Mouse (Mus musculus) megakaryocyte progenitor cell, adult 5-6 weeks (primary cell): Measurements from ENCODE around the gene Ikzf3. TPM values are rescaled to one million over a fixed set of nuclear protein-coding genes. Genes with fewer than 3 reads are reported as not detected.

Source experiments
- ATAC-seq: replicated peaks from 2 replicates; pipeline ENCODE4 v1.8.0; 2016; ENCODE audit warnings: mild to moderate bottlenecking, moderate TSS enrichment, inconsistent platforms; ENCODE audit not compliant: poor library complexity
- total RNA-seq, 2 experiments: library from RNA; stranded (forward) in 1 of 2; stranded (reverse) in 1 of 2; fragments of 157-497, 149-512 nt in 1 of 2; fragments of 200-1000 nt in 1 of 2; gene quantifications; 2 replicates each; pipeline versions ENCODE4 v1.2.3 to v1.2.4; 2015 to 2017

The Ikzf3 gene
- total RNA-seq, 2 experiments from 2014 or later = 0.17 to 1.2 TPM

DNA sequence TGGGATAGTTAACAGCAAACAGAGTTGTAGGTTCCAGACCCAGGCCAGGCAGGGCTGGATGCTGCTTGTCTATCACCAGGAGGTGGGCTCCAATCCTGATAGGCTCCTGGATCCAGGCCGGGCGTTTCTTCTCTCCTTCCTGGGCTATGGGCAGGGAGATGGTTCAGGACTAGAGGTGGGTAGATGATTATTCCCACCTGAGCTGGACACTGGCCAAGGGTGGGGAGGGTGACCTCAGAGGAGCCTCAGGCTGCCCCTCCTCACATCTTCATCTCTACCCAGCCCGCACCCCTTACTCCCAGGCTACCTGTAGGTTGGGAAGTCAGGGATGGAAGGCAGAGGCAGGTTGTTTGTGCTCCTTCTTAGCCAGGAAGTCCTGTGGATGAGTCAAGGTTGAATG, 96.4 kb downstream of the Ikzf3 start:
- no peak for ATAC-seq

GRCm38 (mm10) chr11:98448191-98448790, 97.5 kb downstream of the Ikzf3 start:
- no peak for ATAC-seq

DNA sequence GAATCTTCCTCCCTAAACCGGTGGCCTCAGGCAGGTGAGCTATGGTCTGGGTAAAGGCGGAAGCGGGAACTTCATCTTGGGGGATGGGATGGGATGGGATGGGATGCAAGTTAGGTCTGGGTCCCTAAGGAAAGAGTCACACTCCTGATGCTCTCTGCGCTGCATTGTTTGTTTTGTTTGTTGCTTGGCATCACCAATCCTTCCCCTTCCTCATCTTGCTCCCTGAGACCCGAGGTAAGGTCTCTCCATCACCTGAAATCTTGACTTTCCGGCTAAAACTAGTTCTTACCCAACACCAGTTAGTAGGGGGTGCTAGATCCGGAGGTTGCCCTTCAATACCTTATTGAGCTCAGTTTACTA, 98.4 kb downstream of the Ikzf3 start:
- ATAC-seq = no peak

DNA sequence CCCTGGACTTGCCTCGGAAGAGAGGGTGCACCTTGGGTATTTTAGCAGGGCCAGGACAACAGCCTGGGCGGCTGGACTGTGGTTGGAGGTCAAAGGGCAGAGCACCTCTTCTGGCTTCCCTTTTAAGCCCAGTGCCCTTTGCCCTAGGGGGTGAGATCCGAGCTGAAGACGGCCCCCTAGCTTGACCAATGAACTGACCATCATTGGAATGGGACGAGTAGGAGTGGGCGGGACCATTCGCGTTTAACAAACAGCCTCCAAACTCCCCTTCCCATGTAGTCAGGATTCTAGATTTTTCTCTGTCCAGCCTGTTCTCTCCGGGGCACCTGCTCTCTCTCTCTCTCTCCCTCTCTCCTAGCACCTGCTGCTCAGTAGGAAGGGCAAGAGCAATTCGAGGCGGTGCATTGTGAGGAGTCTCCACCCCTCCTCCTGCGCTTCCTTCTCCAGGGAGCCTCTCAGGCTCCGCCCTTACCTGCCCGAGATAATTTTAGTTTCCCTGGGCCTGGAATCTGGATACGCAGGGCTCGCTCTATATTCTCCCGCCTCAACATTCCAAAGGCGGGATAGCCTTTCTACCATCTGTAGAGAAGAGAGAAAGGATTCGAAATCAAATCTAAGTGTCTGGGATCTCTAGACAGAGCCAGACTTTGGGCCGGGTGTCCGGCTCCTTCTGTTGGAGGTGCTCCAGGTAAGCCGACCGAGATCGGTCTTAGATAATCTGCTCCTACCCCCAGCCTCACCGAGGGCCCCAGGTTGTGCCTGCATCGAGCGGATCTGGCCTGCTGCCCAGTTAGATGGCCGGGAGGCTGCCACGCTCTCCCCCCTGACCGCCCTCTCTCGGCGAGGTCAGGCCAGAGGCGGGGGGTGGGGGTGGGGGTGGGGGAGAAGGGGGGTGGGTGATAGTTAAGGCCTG, 99.0 kb downstream of the Ikzf3 start:
- no peak for ATAC-seq

DNA sequence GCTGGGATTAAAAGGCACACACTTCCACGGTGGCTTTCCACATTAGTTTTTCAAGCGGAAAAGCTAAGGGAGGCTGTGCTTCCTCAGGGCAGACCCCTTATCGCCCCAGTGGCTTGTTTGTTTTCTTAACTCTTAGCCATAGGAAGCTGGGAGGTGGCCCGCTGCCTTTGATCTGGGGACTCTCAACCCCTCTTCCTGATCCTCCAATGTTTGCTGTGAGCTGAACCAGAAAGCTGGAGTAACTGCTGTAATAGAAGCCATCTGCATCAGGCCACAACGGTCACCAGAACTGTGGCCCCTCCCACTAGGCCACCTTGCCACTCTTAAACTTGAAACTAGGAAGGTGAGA, 99.6 kb downstream of the Ikzf3 start, which contains the start of gene Grb7:
Gene Grb7, plus strand, starts transcription at position 182 of the 349 bp plus-strand sequence.
- no peak for ATAC-seq

DNA sequence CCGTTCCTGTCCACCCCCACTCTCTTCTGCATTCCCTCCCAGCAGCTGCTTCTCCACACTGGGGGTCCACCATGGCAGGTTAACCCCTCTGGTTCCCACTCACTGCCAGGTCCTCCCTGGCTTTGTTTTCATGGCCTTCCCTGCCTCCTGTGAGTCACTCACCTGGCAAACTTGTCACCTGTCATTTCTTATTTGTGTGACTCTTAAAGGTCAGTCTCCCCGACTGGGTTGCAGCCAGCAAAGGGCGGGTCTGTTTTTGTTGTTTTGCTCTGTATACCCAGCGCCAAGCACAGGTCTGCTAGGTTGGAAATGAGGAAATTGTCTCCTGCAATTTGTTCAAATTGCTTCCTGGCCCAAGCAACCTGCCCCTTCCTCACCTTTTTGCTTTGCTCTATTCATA, 100.2 kb downstream of the Ikzf3 start:
- ATAC-seq = no peak

- ATAC-seq = no peak
Observed at GRCm38 (mm10) chr11:98445238-98445637, 100.6 kb downstream of the Ikzf3 start.

- no peak for ATAC-seq
Observed at GRCm38 (mm10) chr11:98443688-98444087, 102.1 kb downstream of the Ikzf3 start.

- peak; percentile 99 for ATAC-seq
Observed at GRCm38 (mm10) chr11:98438331-98439158, 107.3 kb downstream of the Ikzf3 start, which contains the start of gene Mien1. Gene Mien1, minus strand, starts transcription at chr11:98438991.

DNA sequence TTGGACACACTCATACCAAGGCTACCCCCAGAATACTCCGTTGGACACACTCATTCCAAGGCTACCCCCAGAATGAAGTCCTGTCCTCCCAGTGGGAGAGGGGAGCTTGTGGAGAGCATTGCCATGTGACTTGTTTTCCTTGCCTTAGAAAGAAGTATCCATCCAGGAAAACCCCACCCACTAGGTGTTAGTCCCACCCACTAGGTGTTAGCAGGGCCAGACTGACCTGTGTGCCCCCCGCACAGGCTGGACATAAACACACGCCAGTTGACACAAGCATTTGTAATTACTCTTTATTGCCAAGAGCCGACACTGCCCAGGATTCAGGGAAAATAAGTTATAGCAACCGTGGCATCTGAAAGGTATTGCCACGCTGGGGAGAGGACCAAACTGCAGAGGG, 108.4 kb downstream of the Ikzf3 start:
- ATAC-seq = no peak

DNA sequence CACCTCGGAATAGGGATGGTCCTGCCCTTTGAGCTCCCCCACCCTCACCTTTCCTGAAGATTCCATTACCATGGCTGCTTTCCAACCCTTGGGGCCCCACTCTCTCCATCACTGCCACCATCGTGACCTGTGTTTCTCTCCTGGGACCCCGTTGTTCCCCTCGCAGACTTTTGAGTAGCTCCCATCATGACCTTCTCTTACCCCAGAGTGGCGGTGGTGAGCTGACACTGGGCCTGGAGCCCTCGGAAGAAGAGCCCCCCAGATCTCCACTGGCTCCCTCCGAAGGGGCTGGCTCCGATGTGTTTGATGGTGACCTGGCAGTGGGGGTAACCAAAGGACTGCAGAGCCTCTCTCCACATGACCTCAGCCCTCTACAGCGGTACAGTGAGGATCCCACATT, 110.1 kb downstream of the Ikzf3 start:
- ATAC-seq = no peak

- ATAC-seq = no peak
Observed at GRCm38 (mm10) chr11:98431743-98432502, 113.9 kb downstream of the Ikzf3 start.

- no peak for ATAC-seq
Observed at GRCm38 (mm10) chr11:98428436-98428835, 117.4 kb downstream of the Ikzf3 start.

- no peak for ATAC-seq
Observed at GRCm38 (mm10) chr11:98426592-98426991, 119.2 kb downstream of the Ikzf3 start.

GRCm38 (mm10) chr11:98418939-98419547, 126.8 kb downstream of the Ikzf3 start:
- no peak for ATAC-seq

- no peak for ATAC-seq
Observed at GRCm38 (mm10) chr11:98418273-98418672, 127.6 kb downstream of the Ikzf3 start.

DNA sequence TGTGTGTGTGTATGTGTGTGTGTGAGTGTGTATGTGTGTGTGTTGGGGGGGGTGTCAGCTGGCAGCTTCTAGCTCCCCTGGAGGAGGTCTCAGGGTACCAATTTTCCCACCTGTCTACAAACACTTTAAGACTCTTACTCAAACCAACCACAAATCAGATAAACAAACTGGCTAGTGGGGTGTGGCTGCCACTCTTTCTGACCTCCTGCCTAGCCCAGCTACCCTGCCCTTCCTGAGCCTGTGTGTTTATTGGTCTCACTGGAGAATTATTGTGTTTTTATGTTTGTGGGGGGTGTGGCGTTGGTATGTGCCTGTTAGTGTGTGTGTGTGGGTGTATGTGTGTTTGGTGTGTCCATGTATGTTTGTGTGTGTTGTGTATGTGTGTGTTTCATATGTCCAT, 128.8 kb downstream of the Ikzf3 start:
- ATAC-seq = peak; percentile 50; the same call in 1 of the 2 replicates
